Mouse (Mus musculus) cerebellum, postnatal 14 days (tissue): ENCODE measurements around the gene 5730596B20Rik.
A peak's percentile ranks its signal among the peaks of the same experiment; 100 is the strongest.

Experiments used
- DNase-seq, 2 experiments: peaks; one replicate each; pipeline ENCODE4 v3.0.0; 2021; ENCODE audit warnings: mixed read lengths in 2 of 2

5730596B20Rik gene

GRCm38 (mm10) chr6:52215070-52215469, 37.8 kb downstream of the 5730596B20Rik start:
- no peak for DNase-seq

GRCm38 (mm10) chr6:52215771-52216535, 38.7 kb downstream of the 5730596B20Rik start:
- no peak for DNase-seq

GRCm38 (mm10) chr6:52216691-52217458, 39.6 kb downstream of the 5730596B20Rik start:
- DNase-seq = no peak

GRCm38 (mm10) chr6:52217459-52217768, 40.1 kb downstream of the 5730596B20Rik start:
- DNase-seq = no peak

GRCm38 (mm10) chr6:52217895-52218642, 40.8 kb downstream of the 5730596B20Rik start:
- DNase-seq = peak in 1 of 2 experiments; percentile 13

- DNase-seq = peak; percentile 44 to 49
Observed at GRCm38 (mm10) chr6:52218643-52219215, 41.4 kb downstream of the 5730596B20Rik start.

- DNase-seq = no peak
Observed at GRCm38 (mm10) chr6:52219234-52219942, 42.1 kb downstream of the 5730596B20Rik start.

- DNase-seq = peak; percentile 25 to 46
Observed at GRCm38 (mm10) chr6:52220003-52220864, 42.9 kb downstream of the 5730596B20Rik start.

GRCm38 (mm10) chr6:52220865-52221310, 43.6 kb downstream of the 5730596B20Rik start:
- peak in 1 of 2 experiments; percentile 40 for DNase-seq

GRCm38 (mm10) chr6:52221337-52221992, 44.2 kb downstream of the 5730596B20Rik start, which contains the start of gene Hoxa7:
Hoxa7 (minus strand) TSS chr6:52221854.
- peak; percentile 92 for DNase-seq

- peak in 1 of 2 experiments; percentile 28 for DNase-seq
Observed at GRCm38 (mm10) chr6:52221993-52222685, 44.8 kb downstream of the 5730596B20Rik start.

GRCm38 (mm10) chr6:52222729-52223128, 45.4 kb downstream of the 5730596B20Rik start:
- DNase-seq = no peak

GRCm38 (mm10) chr6:52223939-52224760, 46.9 kb downstream of the 5730596B20Rik start:
- DNase-seq = no peak

- no peak for DNase-seq
Observed at GRCm38 (mm10) chr6:52224895-52225611, 47.8 kb downstream of the 5730596B20Rik start.

- no peak for DNase-seq
Observed at GRCm38 (mm10) chr6:52225612-52226568, 48.6 kb downstream of the 5730596B20Rik start.

GRCm38 (mm10) chr6:52226569-52227257, 49.4 kb downstream of the 5730596B20Rik start:
- DNase-seq = no peak
